Mouse (Mus musculus): ENCODE results near the gene Prdx2. TPM values are rescaled to one million over a fixed set of nuclear protein-coding genes. Genes with fewer than 3 reads are reported as not detected.

Prdx2 gene
- 100 to 1,000 TPM; 740 to 761 TPM for total RNA-seq (2021)
- long read RNA-seq, experiment 1, transcript Prdx2-203 (6 exons, 1,612 nt) = minor isoform, 37 of 400 reads
- long read RNA-seq, experiment 1, transcript Prdx2-208 (5 exons, 1,175 nt) = minor isoform, 6 of 400 reads
- long read RNA-seq, experiment 1, transcript Prdx2-201 (6 exons, 1,500 nt) = major isoform, 325 of 400 reads
- long read RNA-seq, experiment 1, partial matches to known transcripts = 21 of 400 reads
- long read RNA-seq, experiment 1, other reads (novel, unspliced or antisense) = 8 of 400 reads
- long read RNA-seq, experiment 2, transcript Prdx2-208 (5 exons, 1,175 nt) = minor isoform, 11 of 1,221 reads
- long read RNA-seq, experiment 2, transcript Prdx2-201 (6 exons, 1,500 nt) = major isoform, 966 of 1,221 reads
- long read RNA-seq, experiment 2, transcript Prdx2-203 (6 exons, 1,612 nt) = minor isoform, 81 of 1,221 reads
- long read RNA-seq, experiment 2, partial matches to known transcripts = 114 of 1,221 reads
- long read RNA-seq, experiment 2, other reads (novel, unspliced or antisense) = 45 of 1,221 reads

DNA sequence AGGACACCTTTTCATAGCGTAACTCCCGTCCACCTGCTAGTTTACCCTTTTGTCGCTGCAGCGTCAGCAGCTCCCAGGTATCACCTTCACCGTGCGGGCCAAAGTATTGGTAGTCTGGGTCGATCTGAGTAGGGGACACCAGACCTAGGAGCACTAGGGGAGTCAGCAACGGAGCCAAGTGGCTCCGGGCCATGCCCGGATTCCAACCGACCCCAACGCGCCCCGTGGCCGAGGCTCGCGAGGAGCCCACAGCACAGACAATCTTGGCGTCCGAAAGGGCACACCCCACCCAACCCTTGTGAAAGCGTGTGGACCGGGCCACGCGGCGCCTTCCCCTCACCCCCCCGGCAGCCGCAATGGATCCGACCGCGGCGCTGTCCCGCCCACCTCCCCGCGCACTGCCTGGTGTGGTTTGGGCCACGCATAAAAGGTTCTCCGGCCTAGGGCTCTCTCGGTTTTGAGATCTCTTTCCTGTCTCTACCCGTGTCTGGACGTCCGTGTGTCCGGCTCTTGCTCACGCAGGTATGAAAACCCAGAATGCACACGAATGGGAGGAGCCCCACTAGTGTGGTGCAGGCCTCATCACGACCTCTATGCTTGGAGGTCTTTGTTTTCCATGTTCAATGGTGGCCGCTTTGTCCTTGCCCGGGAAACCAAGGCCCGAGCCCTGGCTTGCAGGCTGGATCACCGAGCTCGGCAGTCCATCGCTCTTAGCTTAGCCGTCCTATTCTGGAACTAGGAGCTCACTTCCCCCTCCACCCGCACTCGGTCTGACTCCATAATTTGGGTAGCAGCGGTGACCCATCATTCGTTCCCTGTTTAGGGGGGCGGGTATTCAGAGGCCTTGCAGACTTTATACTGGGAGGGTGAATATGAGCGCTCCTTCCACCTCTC, at the start of gene Prdx2, which contains the start of the genes Gm49661 and Rnaseh2a:
TSS of gene Prdx2 (plus strand) at position 347 of the 894 bp plus-strand sequence.
TSS of gene Gm49661 (minus strand) at position 193 of the 894 bp plus-strand sequence.
TSS of gene Rnaseh2a (minus strand) at position 527 of the 894 bp plus-strand sequence.
- peak; percentile 74 for DNase-seq (ENCODE audit: low spot score in 2 of 2)

DNA sequence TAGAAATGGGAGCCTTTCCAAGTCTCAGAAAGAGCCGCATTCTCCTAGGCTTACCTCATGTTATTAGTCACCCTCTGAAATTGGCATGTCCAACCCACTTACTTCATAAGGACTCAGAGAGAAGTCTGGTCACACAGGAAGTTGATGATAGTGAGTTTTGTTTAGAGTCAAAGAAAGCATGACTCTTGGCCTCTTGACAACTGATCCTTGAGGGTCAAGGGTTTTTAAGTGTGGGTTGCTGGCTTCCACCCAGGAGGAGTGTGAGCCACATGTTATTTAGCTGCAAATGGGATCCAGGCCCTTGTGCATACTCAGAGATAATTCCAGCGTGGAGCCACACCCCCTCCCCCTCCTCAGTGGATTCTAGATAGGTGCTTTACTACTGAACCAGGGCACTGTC, 47.8 kb upstream of the Prdx2 start:
- DNase-seq (ENCODE audit: low spot score in 2 of 2) = no peak

GRCm38 (mm10) chr8:84925557-84925956, 43.8 kb upstream of the Prdx2 start:
- DNase-seq (ENCODE audit: low spot score in 2 of 2) = no peak

DNA sequence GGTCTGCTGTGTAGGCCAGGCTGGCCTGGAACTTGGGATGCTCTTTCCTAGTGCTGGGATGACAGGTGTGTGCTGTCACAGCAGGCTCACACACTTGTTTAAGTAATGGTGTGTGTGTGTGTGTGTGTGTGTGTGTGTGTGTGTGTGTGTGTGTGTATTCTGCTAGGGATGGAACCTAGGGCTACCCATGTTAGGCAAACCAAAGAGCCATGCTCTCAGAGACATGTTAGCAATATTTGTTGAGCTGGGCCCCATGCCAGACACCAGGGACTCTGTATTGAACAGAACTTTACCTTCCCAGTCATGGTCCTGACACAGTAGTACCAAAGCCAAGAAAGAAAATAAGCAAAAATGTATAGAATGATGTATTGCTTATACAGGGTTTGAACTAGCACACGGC, 41.9 kb upstream of the Prdx2 start:
- DNase-seq (ENCODE audit: low spot score in 2 of 2) = no peak

DNA sequence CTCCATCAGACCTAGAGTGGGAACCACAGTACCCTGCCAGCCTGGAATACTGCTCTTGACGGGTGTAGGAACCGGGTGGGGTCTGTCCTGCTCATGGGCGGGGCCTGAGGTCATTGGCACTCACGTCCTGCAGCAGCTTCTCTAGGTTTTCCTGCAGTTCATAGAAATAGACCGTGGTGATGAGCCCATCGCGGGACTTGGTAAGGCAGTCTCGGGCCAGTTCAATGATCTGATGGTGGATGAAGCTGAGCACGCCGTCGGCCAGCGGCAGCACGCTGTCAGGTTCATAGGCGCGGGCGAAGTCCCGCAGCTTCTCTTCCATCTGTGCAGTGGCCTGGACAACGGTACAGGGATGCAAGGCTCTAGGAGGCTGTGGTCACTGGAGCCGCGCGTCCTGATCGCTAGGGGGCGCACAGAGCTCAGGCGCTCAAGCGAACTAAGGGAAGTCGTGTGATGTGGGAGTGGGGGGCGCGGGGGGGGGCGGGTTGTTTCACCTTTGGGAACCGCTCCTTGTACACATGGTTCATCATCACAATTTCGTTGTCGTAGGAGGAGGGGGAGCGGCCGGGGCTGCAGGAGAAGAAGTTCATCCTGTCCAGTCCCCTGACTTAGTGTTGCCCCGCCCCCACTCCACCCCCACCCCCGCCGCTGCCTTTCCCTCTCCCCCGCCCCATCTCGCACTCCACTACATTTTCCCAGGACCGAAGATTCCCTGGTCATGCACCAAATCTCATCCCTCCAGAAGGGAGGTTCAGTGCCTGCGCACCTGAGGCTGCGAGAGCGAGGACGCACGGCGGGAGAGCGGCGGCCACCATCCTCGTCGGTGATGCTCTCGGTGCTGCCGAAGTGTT, 40.7 kb upstream of the Prdx2 start:
- DNase-seq (ENCODE audit: low spot score in 2 of 2) = peak; percentile 67 to 70

DNA sequence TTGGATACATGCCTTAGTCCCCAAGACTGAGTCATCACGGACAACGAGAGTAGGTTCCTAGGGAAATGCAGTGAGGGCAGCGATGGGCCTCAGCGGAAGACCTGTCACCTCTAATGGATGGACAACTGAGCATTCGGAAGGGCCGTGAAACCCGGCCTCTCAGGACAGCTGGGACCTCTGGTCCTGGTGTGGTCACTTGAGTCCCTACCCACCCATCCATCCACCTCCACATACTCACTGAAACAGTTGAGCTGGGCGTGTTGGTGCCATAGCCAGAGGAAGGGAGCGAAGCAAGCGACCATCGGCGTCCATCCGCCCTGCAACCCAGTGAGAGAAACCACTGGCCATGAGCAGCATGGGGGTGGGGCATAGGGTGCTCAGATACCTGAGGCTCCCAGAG, 38.8 kb upstream of the Prdx2 start:
- DNase-seq (ENCODE audit: low spot score in 2 of 2) = no peak

DNA sequence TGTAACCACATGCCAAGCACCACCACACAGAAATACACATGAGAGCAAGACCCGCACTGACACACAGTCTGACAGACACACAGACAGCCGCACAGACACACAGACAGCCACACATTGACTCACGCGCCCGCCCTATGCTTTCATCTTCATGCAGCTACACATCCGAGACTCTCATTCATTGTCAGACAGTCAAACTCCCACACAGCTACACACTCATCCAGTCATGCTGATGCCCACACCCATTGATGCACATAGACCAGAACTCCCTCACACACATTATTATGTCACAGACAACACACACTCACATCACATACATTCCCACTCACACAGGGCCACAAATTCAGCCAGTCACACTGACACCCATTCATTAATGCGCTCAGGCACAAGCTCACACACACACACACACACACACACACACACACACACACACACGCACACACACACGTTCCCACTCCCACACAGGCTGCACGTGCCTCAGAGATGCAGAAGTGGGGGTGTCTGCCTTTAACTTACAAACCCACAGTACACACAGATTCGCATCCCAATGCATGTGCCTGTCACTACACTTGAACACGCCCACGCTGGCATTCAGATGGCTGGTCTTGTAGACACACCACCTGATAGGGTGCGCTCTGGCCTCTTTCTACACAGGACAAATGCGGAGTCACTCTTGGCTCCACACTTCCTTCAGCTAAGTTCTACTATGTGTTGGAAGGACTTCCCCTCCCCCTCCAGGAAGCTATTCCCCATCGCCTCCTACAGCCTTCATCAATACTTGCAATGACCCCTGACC, 35.4 kb upstream of the Prdx2 start:
- no peak for DNase-seq (ENCODE audit: low spot score in 2 of 2)

GRCm38 (mm10) chr8:84934860-84935259, 34.5 kb upstream of the Prdx2 start:
- DNase-seq (ENCODE audit: low spot score in 2 of 2) = no peak

DNA sequence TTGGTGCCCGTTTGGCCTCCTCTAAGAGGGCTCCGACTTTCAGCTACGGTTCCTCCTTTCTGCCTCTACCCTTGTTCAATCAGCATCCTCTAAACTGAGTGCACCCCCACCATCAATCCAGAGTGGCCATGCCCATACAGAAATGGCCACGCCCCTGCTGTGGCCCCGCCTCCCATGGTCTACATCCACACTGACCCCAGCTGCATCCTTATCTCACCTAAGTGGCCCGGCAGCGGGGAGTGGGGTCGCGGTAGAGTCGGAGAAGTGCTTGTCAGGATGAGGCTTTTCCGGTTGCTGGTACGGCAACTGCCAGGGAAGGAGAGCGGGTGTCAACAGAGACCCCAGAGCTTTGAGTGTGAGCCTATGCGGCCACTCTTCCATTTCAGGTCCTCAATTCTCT, 33.9 kb upstream of the Prdx2 start:
- no peak for DNase-seq (ENCODE audit: low spot score in 2 of 2)

DNA sequence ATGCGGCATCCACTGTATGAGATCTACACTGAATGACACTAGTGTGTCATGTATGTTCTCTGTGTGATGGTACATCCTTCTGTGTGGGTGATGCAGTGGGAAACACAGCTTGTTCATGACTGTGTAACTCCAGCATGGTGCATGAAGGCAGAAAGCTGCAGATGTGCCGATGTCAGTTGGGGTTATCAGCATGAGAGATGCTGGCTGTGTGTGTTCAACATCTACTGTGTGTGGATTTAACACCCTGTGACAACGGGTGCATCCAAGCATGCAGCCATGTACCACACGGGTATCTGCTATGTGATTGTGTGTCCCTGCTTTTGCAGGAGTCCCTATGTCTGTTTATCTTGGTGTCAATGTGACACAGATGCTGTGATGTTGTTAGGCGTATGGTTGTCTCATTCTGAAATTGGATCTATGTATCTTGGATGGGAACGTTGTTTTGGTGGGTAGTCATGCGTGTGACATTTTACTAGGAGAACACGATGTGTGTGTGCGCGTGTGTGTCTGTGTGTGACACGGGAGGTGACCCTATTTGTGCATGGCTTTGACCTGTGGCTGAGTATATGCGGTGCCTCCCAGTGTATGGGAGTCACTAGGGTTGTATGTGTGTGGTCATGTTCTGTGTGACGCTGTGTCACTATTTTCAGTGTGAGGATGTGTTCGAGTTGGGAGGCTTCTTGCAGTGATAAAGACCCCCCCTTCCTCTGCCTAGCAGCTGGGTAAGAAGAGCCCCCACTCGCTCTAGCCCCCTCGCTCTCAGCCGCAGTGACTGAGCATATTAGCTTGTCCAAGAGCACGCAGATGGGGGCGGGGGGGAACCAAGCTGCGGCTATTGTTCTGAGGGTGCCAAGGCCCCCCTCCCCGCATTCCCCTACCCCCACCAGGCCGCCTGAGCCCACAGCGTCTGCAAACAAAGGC, 33.1 kb upstream of the Prdx2 start:
- no peak for DNase-seq (ENCODE audit: low spot score in 2 of 2)

- peak; percentile 58 to 65 for DNase-seq (ENCODE audit: low spot score in 2 of 2)
Observed at GRCm38 (mm10) chr8:84936962-84937546, 32.3 kb upstream of the Prdx2 start, which contains the start of gene Mast1. Gene Mast1, minus strand, starts transcription at chr8:84937359.

- DNase-seq (ENCODE audit: low spot score in 2 of 2) = no peak
Observed at GRCm38 (mm10) chr8:84937620-84938485, 31.5 kb upstream of the Prdx2 start.

DNA sequence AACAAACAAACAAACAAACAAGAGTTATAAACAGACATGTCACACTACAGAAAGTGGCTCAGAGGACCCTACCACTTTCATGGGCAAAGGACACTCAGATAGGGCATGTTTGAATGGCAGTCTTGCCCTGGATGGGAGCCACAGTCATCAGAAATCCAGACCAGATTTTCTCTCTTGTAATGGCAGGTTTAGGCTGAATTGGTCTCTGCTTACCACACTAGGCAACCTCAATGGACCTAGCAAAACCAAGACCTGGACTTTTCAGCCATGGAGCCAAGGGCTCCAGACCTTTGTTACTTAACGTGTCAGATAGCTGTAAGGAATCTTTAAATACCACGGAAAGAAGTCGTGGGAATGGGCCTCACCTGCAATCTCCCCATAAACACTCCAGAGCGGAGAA, 25.7 kb upstream of the Prdx2 start:
- DNase-seq (ENCODE audit: low spot score in 2 of 2) = no peak

GRCm38 (mm10) chr8:84944478-84945160, 24.8 kb upstream of the Prdx2 start:
- no peak for DNase-seq (ENCODE audit: low spot score in 2 of 2)

- DNase-seq (ENCODE audit: low spot score in 2 of 2) = no peak
Observed at GRCm38 (mm10) chr8:84945235-84945632, 24.2 kb upstream of the Prdx2 start.

- DNase-seq (ENCODE audit: low spot score in 2 of 2) = peak in 1 of 2 experiments; percentile 32
Observed at GRCm38 (mm10) chr8:84945633-84946527, 23.5 kb upstream of the Prdx2 start.

Data from adrenal gland, adult 18-20 months (tissue).